Mouse (Mus musculus) testis, adult 2 months (tissue): Measurements from ENCODE around the gene Fam69a.

Experiments
- CTCF ChIP-seq: fragments of 200-500 bp; IDR thresholded peaks from 2 replicates; pipeline ENCODE4 v1.5.1; 2012; ENCODE audit warnings: low read depth, mild to moderate bottlenecking, inconsistent platforms, low read length, moderate library complexity; ENCODE audit not compliant: control insufficient read depth, insufficient read depth, insufficient replicate concordance
- POLR2A ChIP-seq: fragments of 200-500 bp; IDR thresholded peaks from 2 replicates; pipeline ENCODE4 v1.6.1; 2012; ENCODE audit warnings: low read depth, mild to moderate bottlenecking, inconsistent platforms, low read length, moderate library complexity; ENCODE audit not compliant: control insufficient read depth

- TF ChIP-seq POLR2A (no peak), CTCF (no peak)
Measured at GRCm38 (mm10) chr5:108031267-108031666, 44.4 kb upstream of the Fam69a start.
